8 mouse cellular contexts compared by ENCODE assay signal in the genomic region with DNA sequence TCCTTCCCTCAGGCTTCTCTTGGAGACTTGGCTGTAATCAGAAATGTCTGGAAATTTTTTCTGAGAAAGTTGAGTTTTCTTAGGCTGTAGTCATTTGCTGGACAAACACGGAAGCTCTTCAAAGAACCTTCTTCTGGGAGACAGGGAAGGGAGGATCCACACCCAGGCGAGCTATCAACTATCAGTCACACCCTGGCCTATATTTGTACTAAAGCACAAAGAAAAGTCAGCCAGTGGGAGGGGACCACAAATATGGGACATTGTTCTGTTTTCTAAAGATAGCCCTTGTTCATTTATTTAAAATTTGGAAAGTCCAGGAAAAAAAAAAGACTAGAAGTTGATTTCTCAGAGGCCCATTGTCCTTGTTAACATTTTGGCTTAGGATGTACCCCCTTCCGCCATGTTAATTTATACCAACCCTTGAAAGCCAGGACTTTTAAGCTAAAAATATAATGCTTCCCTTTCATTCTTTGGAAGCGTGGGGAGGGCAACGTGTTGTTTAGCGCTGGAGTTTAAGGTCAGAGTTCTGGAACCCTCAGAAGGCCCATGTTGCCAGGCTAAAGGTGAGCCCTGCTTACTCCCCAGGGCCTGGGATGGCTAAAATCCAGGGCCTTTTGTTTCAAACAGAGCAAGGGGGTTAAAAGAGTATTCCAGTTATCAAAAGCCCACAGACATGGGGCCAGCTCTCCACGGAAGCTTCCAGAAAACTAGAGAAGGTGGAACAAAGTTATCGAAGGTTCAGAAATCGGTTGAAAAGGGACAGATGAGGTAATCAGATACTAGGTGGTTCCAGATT.
DNase-seq lines count a peak whose midpoint lies in the region; ATAC-seq lines count a peak whose summit lies in the region.

No protein-coding gene starts in this region.

- 68% methylated on average over 9 of the region's 9 CpGs for WGBS in embryonic facial prominence, embryonic 10.5 days
- 76% methylated on average over 9 of the region's 9 CpGs for WGBS in hindbrain, embryonic 16.5 days
- WGBS in liver, embryonic 13.5 days (ENCODE audit: insufficient replicate concordance) = 47% methylated on average over 9 of the region's 9 CpGs

- no peaks in the 10 kb centered on the region for H3K9me3 ChIP-seq in embryonic facial prominence, embryonic 10.5 days
- H3K9me3 ChIP-seq in hindbrain, embryonic 16.5 days (ENCODE audit: control insufficient read depth, low read length) = no peaks in the 10 kb centered on the region
- H3K9me3 ChIP-seq in liver, embryonic 13.5 days (replicated peaks) = no peaks in the 10 kb centered on the region

- no peak for ATAC-seq in hindbrain, embryonic 16.5 days
- ATAC-seq in liver, embryonic 13.5 days (ENCODE audit: low read depth) = peak; percentile 68
- ATAC-seq in frontal cortex, adult (ENCODE audit: low TSS enrichment) = no peak

- intact Hi-C loops in heart, postnatal 25 days (cut with DNase I) = no loop called here

- no peaks in the 10 kb centered on the region for H3K36me3 ChIP-seq in embryonic facial prominence, embryonic 10.5 days (replicated peaks)
- no peaks in the 10 kb centered on the region for H3K36me3 ChIP-seq in hindbrain, embryonic 16.5 days (ENCODE audit: control insufficient read depth, insufficient read depth, low read length)
- no peaks in the 10 kb centered on the region for H3K36me3 ChIP-seq in liver, embryonic 13.5 days

- H3K27ac ChIP-seq in embryonic facial prominence, embryonic 10.5 days (replicated peaks) = peak overlapping the region; percentile 69
- H3K27ac ChIP-seq in hindbrain, embryonic 16.5 days (ENCODE audit: low read depth, low read length) = no peak overlapping the region
- H3K27ac ChIP-seq in liver, embryonic 13.5 days = peak overlapping the region; percentile 62

- DNase-seq in heart, adult 18-20 months = peak; percentile 55 to 56
- no peak for DNase-seq in heart, postnatal 25 days (ENCODE audit: low spot score)
- no peak for DNase-seq in embryonic facial prominence, embryonic 10.5 days (ENCODE audit: low spot score)
- DNase-seq in liver, embryonic 13.5 days = no peak
- no peak for DNase-seq in thymus, postnatal 36 days
- no peak for DNase-seq in right cerebral cortex, postnatal 10 days (ENCODE audit: low spot score in 2 of 2)

- H3K9ac ChIP-seq in hindbrain, embryonic 16.5 days (ENCODE audit: low read depth, low read length) = no peak overlapping the region
- peak overlapping the region; percentile 57; the same call in 1 of the 2 replicates for H3K9ac ChIP-seq in liver, embryonic 13.5 days

- peak overlapping the region; percentile 30 for H3K4me2 ChIP-seq in hindbrain, embryonic 16.5 days (ENCODE audit: low read length)
- H3K4me2 ChIP-seq in liver, embryonic 13.5 days = peak overlapping the region; percentile 71

- peaks cover 30% of the 10 kb centered on the region for H3K4me1 ChIP-seq in embryonic facial prominence, embryonic 10.5 days
- no peaks in the 10 kb centered on the region for H3K4me1 ChIP-seq in hindbrain, embryonic 16.5 days (ENCODE audit: control insufficient read depth, insufficient read depth, low read depth, low read length)
- H3K4me1 ChIP-seq in liver, embryonic 13.5 days (replicated peaks) = peaks cover 53% of the 10 kb centered on the region

- peak overlapping the region; percentile 37 for H3K4me3 ChIP-seq in embryonic facial prominence, embryonic 10.5 days
- no peak overlapping the region for H3K4me3 ChIP-seq in hindbrain, embryonic 16.5 days (ENCODE audit: low read length)
- H3K4me3 ChIP-seq in liver, embryonic 13.5 days (replicated peaks) = peak overlapping the region; percentile 52

- H3K27me3 ChIP-seq in embryonic facial prominence, embryonic 10.5 days (replicated peaks; ENCODE audit: low read depth, poor library complexity, severe bottlenecking) = peaks cover 31% of the 10 kb centered on the region
- H3K27me3 ChIP-seq in hindbrain, embryonic 16.5 days (replicated peaks; ENCODE audit: control insufficient read depth, insufficient read depth, low read length) = no peaks in the 10 kb centered on the region
- H3K27me3 ChIP-seq in liver, embryonic 13.5 days = no peaks in the 10 kb centered on the region

Comparison
In these comparisons a context has a peak if more than half of its experiments do, and no peak if none do; other contexts are left out.
1. DNase-seq: peak in heart, adult 18-20 months (2 of 2); none in heart, postnatal 25 days (single experiment), embryonic facial prominence, embryonic 10.5 days (single experiment), liver, embryonic 13.5 days (single experiment), thymus, postnatal 36 days (0 of 2) and right cerebral cortex, postnatal 10 days (0 of 2).